In genomic region chr12:68794396-68794795, GRCm38 (mm10) we compare ENCODE assay signal across 24 mouse cellular contexts.
DNase-seq lines count a peak whose midpoint lies in the region; ATAC-seq and TF ChIP-seq lines count a peak whose summit lies in the region.
"Had no signal": no experiment of that assay in that cellular context is flagged by ENCODE, and none has a peak within 500 bp of the region (broad histone marks: within the 10 kb centered on the region; RNA-seq: fewer than 3 reads in every experiment).

No protein-coding gene starts in this region.

- no peak overlapping the region for H3K4me2 ChIP-seq in CH12.LX (ENCODE audit: insufficient read depth, low read depth, poor library complexity, severe bottlenecking)
- no peak overlapping the region for H3K4me2 ChIP-seq in intestine, embryonic 15.5 days (replicated peaks)
- no peak overlapping the region for H3K4me2 ChIP-seq in intestine, postnatal 0 days (replicated peaks; ENCODE audit: low read depth)
- no peak overlapping the region for H3K4me2 ChIP-seq in stomach, postnatal 0 days (replicated peaks; ENCODE audit: low read depth)
- H3K4me2 ChIP-seq: embryonic facial prominence, embryonic 13.5 days; embryonic facial prominence, embryonic 15.5 days; forebrain, embryonic 12.5 days had no signal

- dilution Hi-C loops in CH12.LX (cut with MboI; ENCODE audit: extremely low pct_ligation_motif_present, extremely low pct_unique_long_range_greater_than_20kb, low sequenced_read_pairs): no loop called here

- TF ChIP-seq POLR2A in CH12.LX (IDR thresholded peaks at IDR 0.05; ENCODE audit: low read depth, low read length): no peak

- in situ Hi-C loops in CH12.LX (cut with MboI; ENCODE audit: low pct_ligation_motif_present, low pct_unique_long_range_greater_than_20kb, low sequenced_read_pairs): no loop called here

- H3K4me1 ChIP-seq in CH12.LX (ENCODE audit: control insufficient read depth in 1 of 2, insufficient read depth in 2 of 2): no peaks in the 10 kb centered on the region
- H3K4me1 ChIP-seq in intestine, embryonic 15.5 days (replicated peaks): no peaks in the 10 kb centered on the region
- H3K4me1 ChIP-seq in intestine, postnatal 0 days (replicated peaks; ENCODE audit: control insufficient read depth, insufficient read depth, low read length): no peaks in the 10 kb centered on the region
- H3K4me1 ChIP-seq in stomach, postnatal 0 days (replicated peaks; ENCODE audit: control insufficient read depth, insufficient read depth): no peaks in the 10 kb centered on the region
- H3K4me1 ChIP-seq: embryonic facial prominence, embryonic 13.5 days; embryonic facial prominence, embryonic 15.5 days; forebrain, embryonic 10.5 days; forebrain, embryonic 12.5 days had no signal

- H3K9me3 ChIP-seq in CH12.LX (replicated peaks; ENCODE audit: low read length): no peaks in the 10 kb centered on the region
- no peaks in the 10 kb centered on the region for H3K9me3 ChIP-seq in intestine, embryonic 15.5 days
- H3K9me3 ChIP-seq in intestine, postnatal 0 days (ENCODE audit: control insufficient read depth): no peaks in the 10 kb centered on the region
- H3K9me3 ChIP-seq in stomach, postnatal 0 days (ENCODE audit: control insufficient read depth, low read length): no peaks in the 10 kb centered on the region
- H3K9me3 ChIP-seq: embryonic facial prominence, embryonic 13.5 days; embryonic facial prominence, embryonic 15.5 days; forebrain, embryonic 10.5 days; forebrain, embryonic 12.5 days; G1E had no signal

- no peaks in the 10 kb centered on the region for H3K79me2 ChIP-seq in CH12.LX (replicated peaks; ENCODE audit: control insufficient read depth, extremely low read depth, insufficient read depth, poor library complexity, severe bottlenecking)

- no peak overlapping the region for H3K4me3 ChIP-seq in CH12.LX (replicated peaks in 1 of 3; ENCODE audit: low read depth in 2 of 3, low read length in 2 of 3, poor library complexity in 1 of 3)
- no peak overlapping the region for H3K4me3 ChIP-seq in intestine, embryonic 15.5 days (replicated peaks)
- no peak overlapping the region for H3K4me3 ChIP-seq in intestine, postnatal 0 days (ENCODE audit: low read depth, low read length)
- H3K4me3 ChIP-seq in stomach, postnatal 0 days (ENCODE audit: low read depth, low read length): no peak overlapping the region
- H3K4me3 ChIP-seq: embryonic facial prominence, embryonic 13.5 days; embryonic facial prominence, embryonic 15.5 days; erythroblast, embryonic 14.5 days; forebrain, embryonic 10.5 days; forebrain, embryonic 12.5 days had no signal

- no peaks in the 10 kb centered on the region for H3K27me3 ChIP-seq in CH12.LX (replicated peaks)
- H3K27me3 ChIP-seq in intestine, embryonic 15.5 days (replicated peaks): no peaks in the 10 kb centered on the region
- H3K27me3 ChIP-seq in intestine, postnatal 0 days (replicated peaks; ENCODE audit: control insufficient read depth, insufficient read depth, low read length): no peaks in the 10 kb centered on the region
- no peaks in the 10 kb centered on the region for H3K27me3 ChIP-seq in stomach, postnatal 0 days (ENCODE audit: control insufficient read depth, insufficient read depth, low read length)
- H3K27me3 ChIP-seq: embryonic facial prominence, embryonic 13.5 days; embryonic facial prominence, embryonic 15.5 days; forebrain, embryonic 12.5 days had no signal

- H3K27ac ChIP-seq in CH12.LX (ENCODE audit: insufficient read depth, low read depth): no peak overlapping the region
- no peak overlapping the region for H3K27ac ChIP-seq in intestine, embryonic 15.5 days
- H3K27ac ChIP-seq in intestine, postnatal 0 days (ENCODE audit: low read depth, low read length): no peak overlapping the region
- no peak overlapping the region for H3K27ac ChIP-seq in stomach, postnatal 0 days (replicated peaks)
- H3K27ac ChIP-seq: embryonic facial prominence, embryonic 13.5 days; embryonic facial prominence, embryonic 15.5 days; forebrain, embryonic 10.5 days; forebrain, embryonic 12.5 days had no signal

- no peaks in the 10 kb centered on the region for H3K36me3 ChIP-seq in CH12.LX (replicated peaks in 1 of 2; ENCODE audit: control insufficient read depth in 1 of 2, insufficient read depth in 1 of 2, low read length in 1 of 2)
- H3K36me3 ChIP-seq in intestine, embryonic 15.5 days: no peaks in the 10 kb centered on the region
- no peaks in the 10 kb centered on the region for H3K36me3 ChIP-seq in intestine, postnatal 0 days (ENCODE audit: control insufficient read depth, insufficient read depth)
- H3K36me3 ChIP-seq in stomach, postnatal 0 days (ENCODE audit: control insufficient read depth, insufficient read depth, low read length): no peaks in the 10 kb centered on the region
- H3K36me3 ChIP-seq: embryonic facial prominence, embryonic 13.5 days; embryonic facial prominence, embryonic 15.5 days; forebrain, embryonic 10.5 days; forebrain, embryonic 12.5 days; G1E had no signal

- 58% methylated on average over 5 of the region's 5 CpGs for WGBS in intestine, embryonic 15.5 days
- 40% methylated on average over 5 of the region's 5 CpGs for WGBS in intestine, postnatal 0 days
- WGBS in stomach, postnatal 0 days: 49% methylated on average over 5 of the region's 5 CpGs

- TF ChIP-seq EP300 in CH12.LX (IDR thresholded peaks at IDR 0.05; ENCODE audit: low read length): no peak
- no peak for TF ChIP-seq EP300 in stomach, postnatal 0 days (optimal IDR thresholded peaks at IDR 0.05)

- peak; percentile 3 for DNase-seq in CH12.LX (ENCODE audit: extremely low read depth)
- no peak for DNase-seq in stomach, postnatal 0 days (ENCODE audit: low spot score)
- no peak for DNase-seq in embryo, embryonic 11 days
- DNase-seq in retina, postnatal 1 day: no peak
- no peak for DNase-seq in urinary bladder, postnatal 14 days (ENCODE audit: low spot score)
- DNase-seq: adrenal gland, adult 2 months; adrenal gland, postnatal 10 days; adrenal gland, postnatal 25 days; B cell, adult 2 months; cerebellum, adult 11-12 months; cerebellum, adult 2 months; cerebellum, adult 9-10 months; cerebellum, postnatal 10 days; cerebellum, postnatal 25 days had no signal

- no peak overlapping the region for H3K9ac ChIP-seq in CH12.LX (ENCODE audit: insufficient read depth, low read depth)
- H3K9ac ChIP-seq in intestine, embryonic 15.5 days: no peak overlapping the region
- no peak overlapping the region for H3K9ac ChIP-seq in intestine, postnatal 0 days (ENCODE audit: low read depth, low read length)
- H3K9ac ChIP-seq in stomach, postnatal 0 days (ENCODE audit: low read length): no peak overlapping the region
- H3K9ac ChIP-seq: embryonic facial prominence, embryonic 13.5 days; embryonic facial prominence, embryonic 15.5 days; forebrain, embryonic 12.5 days had no signal

- ATAC-seq in intestine, embryonic 15.5 days: peak; percentile 81
- ATAC-seq in intestine, postnatal 0 days: peak; percentile 60; the same call in 1 of the 2 replicates
- peak; percentile 91 for ATAC-seq in stomach, postnatal 0 days (ENCODE audit: low FRiP score, low TSS enrichment)
- ATAC-seq: forebrain, embryonic 14.5 days; forebrain, embryonic 16.5 days had no signal

- TF ChIP-seq RAD21 in CH12.LX (IDR thresholded peaks at IDR 0.05; ENCODE audit: low read depth, low read length): no peak

- TF ChIP-seq CTCF in CH12.LX (conservative IDR thresholded peaks at IDR 0.05 in 1 of 2, IDR thresholded peaks at IDR 0.05 in 1 of 2; ENCODE audit: low read depth in 2 of 2, low read length in 2 of 2): no peak
- TF ChIP-seq CTCF in intestine, postnatal 0 days (IDR thresholded peaks at IDR 0.05; ENCODE audit: low read depth): no peak
- no peak for TF ChIP-seq CTCF in stomach, postnatal 0 days (IDR thresholded peaks at IDR 0.05; ENCODE audit: low read depth)

TF ChIP-seq in CH12.LX, 34 proteins besides CTCF, POLR2A, EP300 and RAD21:
- TF ChIP-seq MAFK (IDR thresholded peaks at IDR 0.05; ENCODE audit: insufficient replicate concordance, low read length) (no peak), MAZ (IDR thresholded peaks at IDR 0.05; ENCODE audit: low read depth, low read length) (no peak), CHD2 (IDR thresholded peaks at IDR 0.05; ENCODE audit: low read length) (no peak), PAX5 (IDR thresholded peaks at IDR 0.05; ENCODE audit: low read length) (no peak), TCF12 (IDR thresholded peaks at IDR 0.05; ENCODE audit: low read depth, low read length) (no peak), USF1 (IDR thresholded peaks at IDR 0.05; ENCODE audit: low read depth, low read length) (no peak), POLR2AphosphoS2 (IDR thresholded peaks at IDR 0.05; ENCODE audit: low read depth, low read length) (no peak), TBP (conservative IDR thresholded peaks at IDR 0.05; ENCODE audit: low read depth, low read length) (no peak), USF2 (conservative IDR thresholded peaks at IDR 0.05; ENCODE audit: low read depth, low read length) (no peak), RCOR1 (conservative IDR thresholded peaks at IDR 0.05; ENCODE audit: low read depth, low read length) (no peak), ZMIZ1 (IDR thresholded peaks at IDR 0.05; ENCODE audit: low read depth, low read length) (no peak), SMC3 (IDR thresholded peaks at IDR 0.05; ENCODE audit: low read depth, low read length) (no peak), ETS1 (conservative IDR thresholded peaks at IDR 0.05; ENCODE audit: low read depth, low read length) (no peak), NELFE (IDR thresholded peaks at IDR 0.05; ENCODE audit: low read depth, low read length) (no peak), NRF1 (IDR thresholded peaks at IDR 0.05; ENCODE audit: low read depth, low read length) (no peak), GABPA (IDR thresholded peaks at IDR 0.05; ENCODE audit: insufficient replicate concordance, low read depth, low read length) (no peak)
